Comparison of ENCODE assay signal across 26 mouse cellular contexts in the genomic region with DNA sequence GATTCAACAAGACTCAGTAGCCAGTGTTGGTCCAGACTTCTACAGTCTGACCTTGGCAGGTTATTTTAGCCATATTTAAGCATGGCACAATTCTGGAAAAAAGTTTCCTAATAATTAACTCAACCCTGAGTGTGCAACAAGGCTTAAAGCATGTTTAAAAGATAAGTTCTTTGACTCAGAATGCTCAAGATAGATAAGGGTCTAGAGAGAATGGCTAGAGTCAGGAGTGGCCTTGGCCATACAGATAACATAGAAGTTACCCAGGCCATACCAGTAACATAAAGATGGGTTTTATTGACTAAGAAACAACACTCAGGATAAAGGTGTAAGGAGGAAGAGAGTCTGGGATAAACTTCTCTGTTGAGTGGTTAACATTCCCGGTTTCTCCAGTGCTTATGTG. TPM values are rescaled to one million over a fixed set of nuclear protein-coding genes. Genes with fewer than 3 reads are reported as not detected.
DNase-seq lines count a peak whose midpoint lies in the region; ATAC-seq and TF ChIP-seq lines count a peak whose summit lies in the region.
"Had no signal": no experiment of that assay in that cellular context is flagged by ENCODE, and none has a peak within 500 bp of the region (broad histone marks: within the 10 kb centered on the region; RNA-seq: fewer than 3 reads in every experiment).

No protein-coding gene starts in this region.

- no peak overlapping the region for H3K4me2 ChIP-seq in intestine, embryonic 16.5 days (ENCODE audit: low read depth, low read length)
- no peak overlapping the region for H3K4me2 ChIP-seq in liver, postnatal 0 days (ENCODE audit: low read depth, low read length)
- no peak overlapping the region for H3K4me2 ChIP-seq in midbrain, embryonic 13.5 days (replicated peaks)
- H3K4me2 ChIP-seq: embryonic facial prominence, embryonic 15.5 days; kidney, embryonic 15.5 days had no signal

- peak overlapping the region; percentile 41; the same call in 1 of the 2 replicates for H3K27ac ChIP-seq in MEL (ENCODE audit: control insufficient read depth, low read depth, low read length)
- peak overlapping the region; percentile 17; the same call in 1 of the 2 replicates for H3K27ac ChIP-seq in intestine, embryonic 16.5 days (ENCODE audit: low read length)
- no peak overlapping the region for H3K27ac ChIP-seq in liver, postnatal 0 days (ENCODE audit: low read depth)
- H3K27ac ChIP-seq in midbrain, embryonic 13.5 days, result no peak overlapping the region
- H3K27ac ChIP-seq: embryonic facial prominence, embryonic 15.5 days; gastrocnemius, adult 2 months; kidney, embryonic 15.5 days had no signal

- H3K4me1 ChIP-seq in G1E (ENCODE audit: insufficient read depth, low read depth, low read length) (peaks cover 59% of the 10 kb centered on the region), MEL (ENCODE audit: control insufficient read depth in 1 of 2, insufficient read depth in 2 of 2, low read length in 2 of 2) (peaks cover 10 to 11% of the 10 kb centered on the region in 2 experiments)
- H3K4me1 ChIP-seq in intestine, embryonic 16.5 days (ENCODE audit: control insufficient read depth, insufficient read depth, low read length), result no peaks in the 10 kb centered on the region
- H3K4me1 ChIP-seq in liver, postnatal 0 days (ENCODE audit: insufficient read depth), result peaks cover 2% of the 10 kb centered on the region; the same call in 1 of the 2 replicates
- H3K4me1 ChIP-seq in midbrain, embryonic 13.5 days (replicated peaks), result no peaks in the 10 kb centered on the region
- H3K4me1 ChIP-seq: embryonic facial prominence, embryonic 15.5 days; kidney, embryonic 15.5 days had no signal

- TF ChIP-seq POLR2A in MEL (IDR thresholded peaks at IDR 0.05; ENCODE audit: control insufficient read depth in 1 of 2, insufficient read depth in 1 of 2, low read depth in 1 of 2, low read length in 2 of 2, poor library complexity in 1 of 2), result no peak

- TF ChIP-seq RAD21 in MEL (IDR thresholded peaks at IDR 0.05; ENCODE audit: low read depth, low read length), result no peak

- WGBS in intestine, embryonic 16.5 days, result 63% methylated on average over 1 of the region's 1 CpGs
- 46% methylated on average over 1 of the region's 1 CpGs for WGBS in liver, postnatal 0 days (ENCODE audit: insufficient replicate concordance)
- 94% methylated on average over 1 of the region's 1 CpGs for whole genome bisulfite sequencing in midbrain, embryonic 13.5 days

- peak; percentile 91 to 94 for TF ChIP-seq EP300 in MEL (IDR thresholded peaks at IDR 0.05; ENCODE audit: low read depth in 1 of 2, low read length in 2 of 2)
- peak; percentile 91 for TF ChIP-seq EP300 in liver, postnatal 0 days (IDR thresholded peaks at IDR 0.05; ENCODE audit: low read depth)

- DNase-seq in G1E (ENCODE audit: low spot score) (no peak), MEL (ENCODE audit: low read depth, low spot score) (peak; percentile 58)
- no peak for DNase-seq in liver, postnatal 0 days
- DNase-seq in layer of hippocampus, adult 9-11 months, result no peak
- no peak for DNase-seq in gastrocnemius, postnatal 36 days
- DNase-seq: adrenal gland, postnatal 14 days; cerebellum, adult 11-12 months; cerebellum, postnatal 36 days; gastrocnemius, adult 2 months; heart, adult 18-20 months; heart, postnatal 10 days; lung, postnatal 14 days; right cerebral cortex, postnatal 14 days; spleen, adult 18-20 months had no signal

- H3K27me3 ChIP-seq in G1E (ENCODE audit: insufficient read depth, low read length) (no peaks in the 10 kb centered on the region), MEL (ENCODE audit: control insufficient read depth in 1 of 2, insufficient read depth in 2 of 2, low read length in 2 of 2) (no peaks in the 10 kb centered on the region)
- H3K27me3 ChIP-seq in intestine, embryonic 16.5 days (replicated peaks; ENCODE audit: control insufficient read depth, insufficient read depth, low read length), result no peaks in the 10 kb centered on the region
- no peaks in the 10 kb centered on the region for H3K27me3 ChIP-seq in liver, postnatal 0 days (ENCODE audit: insufficient read depth, low read length)
- no peaks in the 10 kb centered on the region for H3K27me3 ChIP-seq in midbrain, embryonic 13.5 days
- H3K27me3 ChIP-seq: embryonic facial prominence, embryonic 15.5 days; kidney, embryonic 15.5 days; megakaryocyte, embryonic 14.5 days had no signal

- intact Hi-C loops in gastrocnemius, postnatal 36 days (cut with DNase I), result loop anchor here (5.0 kb wide), 1 partner anchor 34 kb away; no protein-coding TSS in a partner anchor

- ATAC-seq in G1E (ENCODE audit: extremely low read depth, insufficient number of reproducible peaks, low FRiP score, poor library complexity, severe bottlenecking), result peak; percentile 91
- ATAC-seq in intestine, embryonic 16.5 days, result peak; percentile 89
- peak; percentile 77 for ATAC-seq in liver, postnatal 0 days
- ATAC-seq in midbrain, embryonic 13.5 days, result no peak
- ATAC-seq: activated CD4-positive, CD25-positive, alpha-beta regulatory T cell, adult 4 months had no signal

- no peak overlapping the region for H3K4me3 ChIP-seq in G1E (ENCODE audit: low read depth, low read length)
- H3K4me3 ChIP-seq in MEL (ENCODE audit: control insufficient read depth in 1 of 2, insufficient read depth in 1 of 2, low read depth in 2 of 2, low read length in 2 of 2), result no peak overlapping the region
- no peak overlapping the region for H3K4me3 ChIP-seq in intestine, embryonic 16.5 days (ENCODE audit: low read length)
- H3K4me3 ChIP-seq in liver, postnatal 0 days (ENCODE audit: low read depth, low read length), result no peak overlapping the region
- H3K4me3 ChIP-seq in midbrain, embryonic 13.5 days (replicated peaks), result no peak overlapping the region
- H3K4me3 ChIP-seq: embryonic facial prominence, embryonic 15.5 days; gastrocnemius, adult 2 months; kidney, embryonic 15.5 days; megakaryocyte, embryonic 14.5 days had no signal

- H3K36me3 ChIP-seq in G1E (replicated peaks), result no peaks in the 10 kb centered on the region
- peaks cover 0 to 14% of the 10 kb centered on the region in 2 experiments; a peak in 2 of 4 replicates for H3K36me3 ChIP-seq in MEL (ENCODE audit: control insufficient read depth in 1 of 2, insufficient read depth in 2 of 2, low read length in 2 of 2)
- no peaks in the 10 kb centered on the region for H3K36me3 ChIP-seq in intestine, embryonic 16.5 days (ENCODE audit: control insufficient read depth, insufficient read depth, low read length)
- H3K36me3 ChIP-seq in liver, postnatal 0 days (replicated peaks; ENCODE audit: insufficient read depth, low read length), result no peaks in the 10 kb centered on the region
- no peaks in the 10 kb centered on the region for H3K36me3 ChIP-seq in midbrain, embryonic 13.5 days
- H3K36me3 ChIP-seq: embryonic facial prominence, embryonic 15.5 days; kidney, embryonic 15.5 days had no signal

- no peak for TF ChIP-seq CTCF in G1E (IDR thresholded peaks at IDR 0.05; ENCODE audit: low read depth, low read length)
- no peak for TF ChIP-seq CTCF in MEL (IDR thresholded peaks at IDR 0.05 in 2 of 3, conservative IDR thresholded peaks at IDR 0.05 in 1 of 3; ENCODE audit: control insufficient read depth in 1 of 3, insufficient read depth in 1 of 3, low read depth in 2 of 3, low read length in 3 of 3, poor library complexity in 1 of 3, severe bottlenecking in 1 of 3)
- no peak for TF ChIP-seq CTCF in liver, postnatal 0 days (IDR thresholded peaks at IDR 0.05; ENCODE audit: low read depth)

- H3K9me3 ChIP-seq in G1E (replicated peaks), result no peaks in the 10 kb centered on the region
- no peaks in the 10 kb centered on the region for H3K9me3 ChIP-seq in MEL (replicated peaks; ENCODE audit: insufficient read depth, low read length)
- H3K9me3 ChIP-seq in intestine, embryonic 16.5 days (ENCODE audit: control insufficient read depth, low read length), result no peaks in the 10 kb centered on the region
- H3K9me3 ChIP-seq in liver, postnatal 0 days (ENCODE audit: low read length), result no peaks in the 10 kb centered on the region
- H3K9me3 ChIP-seq in midbrain, embryonic 13.5 days, result no peaks in the 10 kb centered on the region
- H3K9me3 ChIP-seq: embryonic facial prominence, embryonic 15.5 days; kidney, embryonic 15.5 days; megakaryocyte, embryonic 14.5 days had no signal

- no peaks in the 10 kb centered on the region for H3K79me2 ChIP-seq in MEL (ENCODE audit: control insufficient read depth, insufficient read depth, low read length, poor library complexity)

- no peak overlapping the region for H3K9ac ChIP-seq in MEL (ENCODE audit: control insufficient read depth, low read depth, low read length, poor library complexity, severe bottlenecking)
- no peak overlapping the region for H3K9ac ChIP-seq in intestine, embryonic 16.5 days (ENCODE audit: low read depth, low read length)
- H3K9ac ChIP-seq in liver, postnatal 0 days (replicated peaks), result no peak overlapping the region
- no peak overlapping the region for H3K9ac ChIP-seq in midbrain, embryonic 13.5 days (replicated peaks)
- H3K9ac ChIP-seq: embryonic facial prominence, embryonic 15.5 days; kidney, embryonic 15.5 days had no signal

RNA-seq across cellular contexts. Expression of a gene that starts 23.7 kb away (rescaled TPM):
- total RNA-seq in G1E (2014; fragmentation: Nextera tagmentation) (52.4 and 58.8 TPM in 2 replicates), G1E (2017) (344 and 394 TPM in 2 replicates), MEL (2012; rRNA removed) (159 and 167 TPM in 2 replicates)
- polyA plus RNA-seq in G1E (2012) (167 and 191 TPM in 2 replicates), MEL (2012; ENCODE audit: insufficient read depth in 1 of 2, insufficient read length in 2 of 2, low read depth in 1 of 2, low replicate concordance in 2 of 2, missing spikeins in 1 of 2) (100 to 1,000 TPM in 1 of 2 experiments, not detected in 1; 244 TPM)
- 183 and 202 TPM in 2 replicates for polyA plus RNA-seq in intestine, embryonic 16.5 days (2015; fragmentation: Nextera tagmentation; extraction: Ambion mirVana)
- 69.4 and 69.7 TPM in 2 replicates for polyA plus RNA-seq in liver, postnatal 0 days (2015; fragmentation: Nextera tagmentation; extraction: Ambion mirVana)
- 152 and 160 TPM in 2 replicates for polyA plus RNA-seq in midbrain, embryonic 13.5 days (2015; fragmentation: Nextera tagmentation; extraction: Ambion mirVana)
- 10 to 100 TPM; 32.4 to 36.7 TPM for total RNA-seq in gastrocnemius, postnatal 36 days (2021)

RNA-seq across cellular contexts. Expression of a gene that starts 24.3 kb away (rescaled TPM):
- total RNA-seq in G1E (2014; fragmentation: Nextera tagmentation) (9.8 and 10.6 TPM in 2 replicates), G1E (2017) (1.7 and 2.6 TPM in 2 replicates), MEL (2012; rRNA removed) (1.6 and 1.7 TPM in 2 replicates)
- polyA plus RNA-seq in G1E (2012) (2.7 and 6.1 TPM in 2 replicates), MEL (2012; ENCODE audit: insufficient read depth in 1 of 2, insufficient read length in 2 of 2, low read depth in 1 of 2, low replicate concordance in 2 of 2, missing spikeins in 1 of 2) (1 to 10 TPM in 1 of 2 experiments, not detected in 1; 2.6 TPM)
- polyA plus RNA-seq in intestine, embryonic 16.5 days (2015; fragmentation: Nextera tagmentation; extraction: Ambion mirVana), result 4.2 and 4.4 TPM in 2 replicates
- polyA plus RNA-seq in liver, postnatal 0 days (2015; fragmentation: Nextera tagmentation; extraction: Ambion mirVana), result 0.86 TPM in 2 replicates
- 1.2 and 1.6 TPM in 2 replicates for polyA plus RNA-seq in midbrain, embryonic 13.5 days (2015; fragmentation: Nextera tagmentation; extraction: Ambion mirVana)
- 1 to 10 TPM; 5.0 to 6.3 TPM for total RNA-seq in gastrocnemius, postnatal 36 days (2021)
- total RNA-seq: liver, adult 2 months had no signal

RNA-seq across cellular contexts. Expression of a gene that starts 27.2 kb away (rescaled TPM):
- total RNA-seq in G1E (2014; fragmentation: Nextera tagmentation), result not detected in 2 replicates
- total RNA-seq in G1E (2017), result not detected in 2 replicates
- polyA plus RNA-seq in G1E (2012), result not detected in 2 replicates
- total RNA-seq in MEL (2012; rRNA removed), result not detected in 2 replicates
- under 1 TPM in 1 of 2 experiments, not detected in 1; 0.06 TPM for polyA plus RNA-seq in MEL (2012; ENCODE audit: insufficient read depth in 1 of 2, insufficient read length in 2 of 2, low read depth in 1 of 2, low replicate concordance in 2 of 2, missing spikeins in 1 of 2)
- not detected in 2 replicates for polyA plus RNA-seq in intestine, embryonic 16.5 days (2015; fragmentation: Nextera tagmentation; extraction: Ambion mirVana)
- not detected in 2 replicates for polyA plus RNA-seq in liver, postnatal 0 days (2015; fragmentation: Nextera tagmentation; extraction: Ambion mirVana)
- polyA plus RNA-seq in midbrain, embryonic 13.5 days (2015; fragmentation: Nextera tagmentation; extraction: Ambion mirVana), result not detected in 2 replicates
- not detected for total RNA-seq in gastrocnemius, postnatal 36 days (2021)
- total RNA-seq: adrenal gland, postnatal 14 days; gastrocnemius, adult 2 months; heart, adult 18-20 months; heart, postnatal 10 days; liver, adult 2 months; midbrain, postnatal 0 days; neutrophil, adult 5-6 weeks had no signal
- polyA plus RNA-seq: activated CD4-positive, CD25-positive, alpha-beta regulatory T cell, adult 4 months; brain, embryonic 14.5 days; embryonic facial prominence, embryonic 15.5 days; hindbrain, embryonic 11.5 days; large intestine, adult 2 months; liver, adult 2 months; midbrain, postnatal 0 days had no signal

Comparison
In these comparisons a context has a peak if more than half of its experiments do, and no peak if none do; other contexts are left out.
1. H3K27ac ChIP-seq: peak in MEL (single experiment) and intestine, embryonic 16.5 days (single experiment); none in liver, postnatal 0 days (single experiment) and midbrain, embryonic 13.5 days (single experiment).